Mouse (Mus musculus) pancreas, adult 10 weeks (tissue): ENCODE results near the gene Gm21497. TPM values are rescaled to one million over a fixed set of nuclear protein-coding genes. Genes with fewer than 3 reads are reported as not detected.

ENCODE experiments used
- polyA plus RNA-seq: library from polyadenylated mRNA; stranded (reverse); fragments of 350-450 nt; fragmentation: Illumina TruSeq; extraction: RNeasy Lipid Tissue Mini Kit (QIAGEN cat#74804); gene quantifications from one replicate; pipeline ENCODE4 v1.2.3, GENCODE M21; 2015; ENCODE audit warnings: low read depth, low replicate concordance; ENCODE audit not compliant: insufficient read depth

Gene Gm21497
- not detected for polyA plus RNA-seq

DNA sequence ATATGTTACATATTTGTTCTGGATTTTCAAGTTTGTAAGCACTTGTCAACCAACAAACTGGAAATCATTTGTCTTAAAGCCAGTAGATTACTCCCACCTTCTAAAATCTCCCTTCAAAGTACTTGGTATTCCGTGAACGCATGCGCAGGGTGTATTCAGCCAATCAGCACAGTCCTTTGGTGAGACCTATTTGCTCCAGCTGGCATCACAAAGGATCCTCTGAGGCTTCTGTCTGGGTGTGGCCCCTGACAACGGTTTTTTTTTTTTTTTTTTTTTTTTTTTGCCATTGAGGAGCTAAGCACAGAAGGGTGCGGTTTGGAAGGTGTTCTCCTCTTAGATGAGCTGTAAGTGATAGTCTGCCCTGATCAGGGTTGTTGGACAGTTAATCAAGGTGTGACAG lies at the start of gene Gm21497:
Gene Gm21497 (plus strand): TSS at position 301 of the 400 bp plus-strand sequence.

